ENCODE assay signal across 8 mouse cellular contexts in genomic region chr7:119861335-119862091, GRCm38 (mm10). TPM values are rescaled to one million over a fixed set of nuclear protein-coding genes. Genes with fewer than 3 reads are reported as not detected.
DNase-seq lines count a peak whose midpoint lies in the region; ATAC-seq and TF ChIP-seq lines count a peak whose summit lies in the region.

No protein-coding gene starts in this region.

- H3K4me3 ChIP-seq in G1E (ENCODE audit: low read depth, low read length) = no peak overlapping the region; the same call in 1 of the 2 replicates
- H3K4me3 ChIP-seq in brown adipose tissue, adult 24 weeks (ENCODE audit: insufficient read depth, low read depth, low read length) = no peak overlapping the region
- no peak overlapping the region for H3K4me3 ChIP-seq in forebrain, embryonic 13.5 days

- peaks cover 59% of the 10 kb centered on the region for H3K36me3 ChIP-seq in G1E (replicated peaks)
- peaks cover 27% of the 10 kb centered on the region for H3K36me3 ChIP-seq in forebrain, embryonic 13.5 days (ENCODE audit: poor library complexity, severe bottlenecking)

- H3K27ac ChIP-seq in brown adipose tissue, adult 24 weeks (replicated peaks; ENCODE audit: low read depth, low read length) = peak overlapping the region; percentile 74
- H3K27ac ChIP-seq in forebrain, embryonic 13.5 days = peak overlapping the region; percentile 65

- intact Hi-C loops in heart, postnatal 14 days (cut with DNase I) = loop anchor here (2.0 kb wide), 1 partner anchor 33 kb away; the partner anchor contains the start of gene Lyrm1

- H3K9ac ChIP-seq in forebrain, embryonic 13.5 days = 0 out of 2 replicates have a peak overlapping the region, but pooled peaks have one; percentile 23

- TF ChIP-seq CTCF in G1E (IDR thresholded peaks at IDR 0.05; ENCODE audit: low read depth, low read length) = no peak

- H3K27me3 ChIP-seq in G1E (ENCODE audit: insufficient read depth, low read length) = no peaks in the 10 kb centered on the region
- H3K27me3 ChIP-seq in forebrain, embryonic 13.5 days = no peaks in the 10 kb centered on the region

- H3K4me1 ChIP-seq in G1E (ENCODE audit: insufficient read depth, low read depth, low read length) = peaks cover 62% of the 10 kb centered on the region
- peaks cover 14% of the 10 kb centered on the region; the same call in 1 of the 2 replicates for H3K4me1 ChIP-seq in brown adipose tissue, adult 24 weeks (ENCODE audit: control insufficient read depth, insufficient read depth, insufficient read length, low read length)
- H3K4me1 ChIP-seq in forebrain, embryonic 13.5 days = peaks cover 18% of the 10 kb centered on the region

- 13% methylated on average over 6 of the region's 6 CpGs for WGBS in forebrain, embryonic 13.5 days

- no peak overlapping the region for H3K4me2 ChIP-seq in forebrain, embryonic 13.5 days

- peak; percentile 51; the same call in 1 of the 2 replicates for ATAC-seq in G1E (ENCODE audit: extremely low read depth, insufficient number of reproducible peaks, low FRiP score, poor library complexity, severe bottlenecking)
- peak; percentile 76 for ATAC-seq in forebrain, embryonic 13.5 days

- no peak for DNase-seq in G1E (ENCODE audit: low spot score)
- peak; percentile 47 to 53 for DNase-seq in heart, postnatal 14 days
- peak; percentile 17 to 46 for DNase-seq in layer of hippocampus, adult 18-20 months (ENCODE audit: low spot score in 2 of 2)
- peak; percentile 63 for DNase-seq in lung, postnatal 25 days (ENCODE audit: low spot score)
- peak; percentile 37 for DNase-seq in right cerebral cortex, adult 18-20 months
- DNase-seq in c-Kit-positive CD71-positive TER-119-positive erythroid progenitor cells, embryonic 14.5 days (ENCODE audit: low spot score) = no peak

- no peaks in the 10 kb centered on the region for H3K9me3 ChIP-seq in G1E (replicated peaks)
- H3K9me3 ChIP-seq in forebrain, embryonic 13.5 days (replicated peaks) = no peaks in the 10 kb centered on the region

RNA-seq across cellular contexts. Expression of gene Lyrm1, which starts 34.1 kb away (rescaled TPM):
- total RNA-seq in G1E (2014; fragmentation: Nextera tagmentation) = 2.4 and 2.5 TPM in 2 replicates
- 5.7 and 6.0 TPM in 2 replicates for total RNA-seq in G1E (2017)
- 0.91 and 1.2 TPM in 2 replicates for polyA plus RNA-seq in G1E (2012)
- polyA plus RNA-seq in brown adipose tissue, adult 24 weeks (2012; ENCODE audit: insufficient read depth, insufficient read length, missing spikeins) = 11.7 and 17.5 TPM in 2 replicates
- polyA plus RNA-seq in forebrain, embryonic 13.5 days (2015; fragmentation: Nextera tagmentation; extraction: Ambion mirVana) = 12.2 and 13.9 TPM in 2 replicates
- 1 to 10 TPM; 6.9 to 7.6 TPM for total RNA-seq in heart, postnatal 14 days (2021)
- 10 to 100 TPM; 10.4 to 11.1 TPM for total RNA-seq in layer of hippocampus, adult 18-20 months (2021)

RNA-seq across cellular contexts. Expression of gene Dcun1d3, which starts 34.6 kb away (rescaled TPM):
- total RNA-seq in G1E (2014; fragmentation: Nextera tagmentation) = 8.9 and 9.4 TPM in 2 replicates
- total RNA-seq in G1E (2017) = 10.2 and 10.8 TPM in 2 replicates
- 4.4 and 8.9 TPM in 2 replicates for polyA plus RNA-seq in G1E (2012)
- polyA plus RNA-seq in brown adipose tissue, adult 24 weeks (2012; ENCODE audit: insufficient read depth, insufficient read length, missing spikeins) = 18.4 and 21.7 TPM in 2 replicates
- 16.2 and 18.8 TPM in 2 replicates for polyA plus RNA-seq in forebrain, embryonic 13.5 days (2015; fragmentation: Nextera tagmentation; extraction: Ambion mirVana)
- 10 to 100 TPM; 12.7 to 14.2 TPM for total RNA-seq in heart, postnatal 14 days (2021)
- 10 to 100 TPM; 24.8 to 28.7 TPM for total RNA-seq in layer of hippocampus, adult 18-20 months (2021)

Comparison
In these comparisons a context has a peak if more than half of its experiments do, and no peak if none do; other contexts are left out.
1. DNase-seq: peak in heart, postnatal 14 days (2 of 2), layer of hippocampus, adult 18-20 months (2 of 2), lung, postnatal 25 days (single experiment) and right cerebral cortex, adult 18-20 months (single experiment); none in G1E (single experiment) and c-Kit-positive CD71-positive TER-119-positive erythroid progenitor cells, embryonic 14.5 days (single experiment).